Mouse (Mus musculus) heart, embryonic 12.5 days (tissue): Measurements from ENCODE around the gene Trank1. TPM values are rescaled to one million over a fixed set of nuclear protein-coding genes. Genes with fewer than 3 reads are reported as not detected.

ENCODE experiments used
- ATAC-seq: fragments of 200-750 bp; cut with Nextera tagmentation; 2 replicates; pipeline ENCODE4 v1.8.0; 2017; ENCODE audit warnings: moderate TSS enrichment, moderate library complexity; ENCODE audit not compliant: insufficient number of reproducible peaks, low FRiP score
- H3K27ac ChIP-seq: fragments of 300-500 bp; sonication (generic); 2 replicates; pipeline ENCODE4 v1.5.1; 2016; ENCODE audit warnings: mild to moderate bottlenecking, moderate library complexity; ENCODE audit not compliant: poor library complexity, severe bottlenecking
- H3K27me3 ChIP-seq: fragments of 300-500 bp; sonication (generic); replicated peaks from 2 replicates; pipeline ENCODE4 v1.6.1; 2016; ENCODE audit warnings: mild to moderate bottlenecking, moderate library complexity
- H3K36me3 ChIP-seq: fragments of 300-500 bp; sonication (generic); 2 replicates; pipeline ENCODE4 v1.6.1; 2016; ENCODE audit warnings: mild to moderate bottlenecking, moderate library complexity
- H3K4me1 ChIP-seq: fragments of 300-500 bp; sonication (generic); replicated peaks from 2 replicates; pipeline ENCODE4 v1.6.1; 2016; ENCODE audit warnings: mild to moderate bottlenecking
- H3K4me2 ChIP-seq: fragments of 300-500 bp; sonication (generic); 2 replicates; pipeline ENCODE4 v1.6.1; 2016; ENCODE audit warnings: mild to moderate bottlenecking, moderate library complexity
- H3K4me3 ChIP-seq: fragments of 300-500 bp; sonication (generic); 2 replicates; pipeline ENCODE4 v1.5.1; 2016; ENCODE audit warnings: mild to moderate bottlenecking
- H3K9ac ChIP-seq: fragments of 300-500 bp; sonication (generic); 2 replicates; pipeline ENCODE4 v1.6.1; 2016; ENCODE audit warnings: mild to moderate bottlenecking, moderate library complexity
- H3K9me3 ChIP-seq: fragments of 300-500 bp; sonication (generic); replicated peaks from 2 replicates; pipeline ENCODE4 v1.6.1; 2016; ENCODE audit warnings: mild to moderate bottlenecking, moderate library complexity
- WGBS: fragments of 180-500 bp; shearing (Covaris S2); methylation state at CpG from one replicate; pipeline ENCODE4 v1.1.7; 2016; 5-methylcytosine and 5-hydroxymethylcytosine counted together
- polyA plus RNA-seq: library from polyadenylated mRNA; unstranded; fragments of >200 nt; fragmentation: Nextera tagmentation; extraction: Ambion mirVana; gene quantifications from 2 replicates; pipeline ENCODE4 v1.2.1, GENCODE M21; 2016

Gene Trank1
- polyA plus RNA-seq, 1 experiment from 2014 or later: 0.03 TPM

DNA sequence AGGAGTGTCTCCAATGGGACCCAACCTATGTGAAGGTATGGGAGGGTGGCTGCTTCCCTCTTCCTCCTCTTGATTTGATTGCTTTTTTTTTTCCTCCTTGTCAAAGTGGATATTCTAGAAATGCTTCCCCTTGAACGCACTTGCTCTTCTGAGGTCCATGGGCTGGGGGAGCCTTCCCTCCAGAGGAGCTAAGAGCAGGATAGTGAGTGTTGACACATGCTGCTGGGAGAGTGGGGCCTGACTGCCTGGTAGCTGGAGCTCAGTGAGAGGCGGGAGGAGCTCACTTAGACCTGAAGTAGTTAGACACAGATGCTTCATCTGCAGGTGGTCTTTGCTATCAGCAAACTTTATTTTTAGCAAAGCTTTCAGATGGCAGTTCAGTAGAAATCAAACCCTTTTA is 22.3 kb downstream of the Trank1 start:
- no peak for ATAC-seq
- Histone ChIP-seq H3K4me3 (no peak overlapping the region), H3K27me3 (no peaks in the 10 kb centered on the region), H3K4me1 (peaks cover 15% of the 10 kb centered on the region), H3K4me2 (no peak overlapping the region), H3K9ac (no peak overlapping the region), H3K36me3 (no peaks in the 10 kb centered on the region), H3K9me3 (no peaks in the 10 kb centered on the region), H3K27ac (no peak overlapping the region)
- WGBS: 22% methylated on average over 2 of the region's 2 CpGs

DNA sequence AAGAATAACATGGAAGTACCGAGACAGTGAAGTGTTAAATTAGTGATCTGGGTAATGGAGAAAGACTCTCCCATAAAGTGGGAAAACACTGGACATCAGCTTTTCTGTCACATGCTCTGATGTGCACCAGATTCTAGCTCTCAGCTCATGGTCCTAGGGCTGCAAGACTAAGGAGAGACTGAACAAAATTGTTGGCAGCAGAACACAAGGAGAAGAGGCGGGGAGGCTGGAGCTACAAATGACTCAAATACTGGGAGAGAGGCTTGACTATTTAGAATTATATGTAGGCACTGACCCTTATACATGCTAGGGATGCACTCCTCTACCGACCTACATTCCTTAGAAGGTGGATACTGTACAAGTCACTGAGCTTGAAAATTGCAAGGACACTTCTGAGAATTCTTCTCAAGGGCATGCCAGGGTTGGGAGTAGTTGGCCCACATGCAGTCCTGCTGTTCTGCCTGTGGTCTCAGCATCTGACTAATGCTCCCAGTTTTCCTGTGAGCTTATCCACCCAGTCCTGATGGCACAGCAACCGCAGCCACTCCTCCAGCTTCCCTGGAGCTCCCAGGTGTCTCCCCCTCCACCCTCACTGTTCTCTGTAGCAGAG is 23.1 kb downstream of the Trank1 start:
- Histone ChIP-seq H3K4me1 (peaks cover 15% of the 10 kb centered on the region), H3K36me3 (no peaks in the 10 kb centered on the region), H3K4me3 (no peak overlapping the region), H3K9me3 (no peaks in the 10 kb centered on the region), H3K27me3 (no peaks in the 10 kb centered on the region), H3K9ac (no peak overlapping the region), H3K27ac (no peak overlapping the region), H3K4me2 (no peak overlapping the region)
- WGBS: 59% methylated on average over 4 of the region's 4 CpGs
- ATAC-seq: no peak

- Histone ChIP-seq H3K9me3 (no peaks in the 10 kb centered on the region), H3K4me1 (0 out of 2 replicates have a peak, but pooled peaks cover 4% of the 10 kb centered on the region), H3K4me2 (no peak overlapping the region), H3K4me3 (no peak overlapping the region), H3K9ac (no peak overlapping the region), H3K27me3 (no peaks in the 10 kb centered on the region), H3K27ac (no peak overlapping the region), H3K36me3 (no peaks in the 10 kb centered on the region)
- 60% methylated on average over 7 of the region's 7 CpGs for WGBS
- no peak for ATAC-seq
Measured at GRCm38 (mm10) chr9:111351233-111351632, 39.7 kb downstream of the Trank1 start.

DNA sequence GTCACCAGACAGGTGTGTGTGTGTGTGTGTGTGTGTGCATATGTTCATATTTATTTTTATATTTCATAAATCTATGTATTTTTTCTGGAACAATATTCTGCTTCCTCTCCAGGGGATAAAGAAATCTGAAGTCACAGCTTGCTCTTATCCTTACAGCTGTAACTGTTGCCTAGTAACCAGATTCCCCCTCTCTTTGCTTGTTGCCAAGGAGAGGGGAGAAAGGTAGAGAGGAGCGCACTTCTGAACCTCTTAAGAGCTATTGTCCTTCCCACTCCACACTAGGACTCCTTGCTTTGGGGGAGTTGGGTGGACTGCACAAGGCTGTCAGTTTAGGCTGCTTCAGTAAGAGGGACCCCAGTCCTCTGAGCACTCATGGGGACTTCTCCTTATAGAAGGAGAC is 40.1 kb downstream of the Trank1 start:
- Histone ChIP-seq H3K9ac (no peak overlapping the region), H3K9me3 (no peaks in the 10 kb centered on the region), H3K4me3 (no peak overlapping the region), H3K36me3 (no peaks in the 10 kb centered on the region), H3K4me2 (no peak overlapping the region), H3K27ac (no peak overlapping the region), H3K27me3 (no peaks in the 10 kb centered on the region), H3K4me1 (0 out of 2 replicates have a peak, but pooled peaks cover 4% of the 10 kb centered on the region)
- no peak for ATAC-seq
- WGBS: 76% methylated on average over 1 of the region's 1 CpGs

- WGBS: 80% methylated on average over 3 of the region's 3 CpGs
- no peaks in the 10 kb centered on the region for H3K9me3 ChIP-seq
- H3K4me2 ChIP-seq: no peak overlapping the region
- H3K4me3 ChIP-seq: no peak overlapping the region
- no peak overlapping the region for H3K27ac ChIP-seq
- H3K9ac ChIP-seq: no peak overlapping the region
- 0 out of 2 replicates have a peak, but pooled peaks cover 4% of the 10 kb centered on the region for H3K4me1 ChIP-seq
- H3K36me3 ChIP-seq: no peaks in the 10 kb centered on the region
- H3K27me3 ChIP-seq: no peaks in the 10 kb centered on the region
- ATAC-seq: no peak
Measured at GRCm38 (mm10) chr9:111352646-111353045, 41.1 kb downstream of the Trank1 start.

- no peak overlapping the region for H3K9ac ChIP-seq
- H3K4me1 ChIP-seq: 0 out of 2 replicates have a peak, but pooled peaks cover 4% of the 10 kb centered on the region
- H3K4me3 ChIP-seq: no peak overlapping the region
- 37% methylated on average over 4 of the region's 4 CpGs for WGBS
- no peaks in the 10 kb centered on the region for H3K36me3 ChIP-seq
- no peak overlapping the region for H3K4me2 ChIP-seq
- ATAC-seq: no peak
- H3K27ac ChIP-seq: no peak overlapping the region
- H3K9me3 ChIP-seq: no peaks in the 10 kb centered on the region
- H3K27me3 ChIP-seq: no peaks in the 10 kb centered on the region
Measured at GRCm38 (mm10) chr9:111355041-111355440, 43.5 kb downstream of the Trank1 start.

- Histone ChIP-seq H3K27me3 (no peaks in the 10 kb centered on the region), H3K36me3 (no peaks in the 10 kb centered on the region), H3K9ac (no peak overlapping the region), H3K9me3 (no peaks in the 10 kb centered on the region), H3K4me2 (no peak overlapping the region), H3K4me1 (0 out of 2 replicates have a peak, but pooled peaks cover 4% of the 10 kb centered on the region), H3K4me3 (no peak overlapping the region), H3K27ac (no peak overlapping the region)
- 32% methylated on average over 3 of the region's 3 CpGs for WGBS
- ATAC-seq: no peak
Measured at GRCm38 (mm10) chr9:111356386-111356785, 44.8 kb downstream of the Trank1 start.

- WGBS: 62% methylated on average over 7 of the region's 7 CpGs
- no peak overlapping the region for H3K4me2 ChIP-seq
- H3K9ac ChIP-seq: no peak overlapping the region
- H3K9me3 ChIP-seq: no peaks in the 10 kb centered on the region
- H3K27ac ChIP-seq: no peak overlapping the region
- no peaks in the 10 kb centered on the region for H3K4me1 ChIP-seq
- ATAC-seq: no peak
- H3K36me3 ChIP-seq: no peaks in the 10 kb centered on the region
- H3K27me3 ChIP-seq: 0 out of 2 replicates have a peak, but pooled peaks cover 3% of the 10 kb centered on the region
- H3K4me3 ChIP-seq: no peak overlapping the region
Measured at GRCm38 (mm10) chr9:111363656-111364055, 52.1 kb downstream of the Trank1 start.

DNA sequence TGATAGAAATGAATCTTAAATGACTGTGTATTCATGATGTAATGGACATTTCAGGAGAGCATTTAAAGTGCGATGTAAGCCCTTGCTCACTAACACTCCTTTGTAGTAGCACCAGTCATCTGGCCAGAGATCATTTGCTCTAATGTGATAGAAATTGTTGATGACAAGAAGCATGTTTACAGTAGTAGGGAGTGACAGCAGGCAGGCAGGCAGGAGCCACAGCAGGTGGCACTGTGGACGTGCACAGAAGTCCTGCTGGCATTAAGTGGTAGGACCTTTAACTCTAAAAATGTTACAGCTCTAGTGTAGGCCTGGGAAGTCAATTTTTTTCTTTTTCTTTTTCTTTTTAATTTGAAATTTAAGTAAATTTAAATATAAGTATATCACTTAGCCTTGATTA is 56.2 kb downstream of the Trank1 start:
- WGBS: 46% methylated on average over 2 of the region's 2 CpGs
- Histone ChIP-seq H3K27ac (no peak overlapping the region), H3K9me3 (no peaks in the 10 kb centered on the region), H3K27me3 (0 out of 2 replicates have a peak, but pooled peaks cover 3% of the 10 kb centered on the region), H3K4me2 (no peak overlapping the region), H3K4me3 (no peak overlapping the region), H3K4me1 (0 out of 2 replicates have a peak, but pooled peaks cover 6% of the 10 kb centered on the region), H3K9ac (no peak overlapping the region), H3K36me3 (no peaks in the 10 kb centered on the region)
- no peak for ATAC-seq

GRCm38 (mm10) chr9:111372079-111372478 is 60.5 kb downstream of the Trank1 start:
- ATAC-seq: no peak
- H3K4me1 ChIP-seq: 0 out of 2 replicates have a peak, but pooled peaks cover 6% of the 10 kb centered on the region
- H3K27me3 ChIP-seq: no peaks in the 10 kb centered on the region
- no peak overlapping the region for H3K4me2 ChIP-seq
- H3K27ac ChIP-seq: no peak overlapping the region
- H3K9ac ChIP-seq: no peak overlapping the region
- 81% methylated on average over 3 of the region's 3 CpGs for WGBS
- no peak overlapping the region for H3K4me3 ChIP-seq
- no peaks in the 10 kb centered on the region for H3K9me3 ChIP-seq
- no peaks in the 10 kb centered on the region for H3K36me3 ChIP-seq

GRCm38 (mm10) chr9:111377868-111378267 is 66.3 kb downstream of the Trank1 start:
- Histone ChIP-seq H3K9ac (no peak overlapping the region), H3K36me3 (no peaks in the 10 kb centered on the region), H3K4me2 (no peak overlapping the region), H3K4me1 (0 out of 2 replicates have a peak, but pooled peaks cover 5% of the 10 kb centered on the region), H3K27me3 (no peaks in the 10 kb centered on the region), H3K9me3 (no peaks in the 10 kb centered on the region), H3K27ac (no peak overlapping the region), H3K4me3 (no peak overlapping the region)
- ATAC-seq: no peak
- WGBS: 78% methylated on average over 6 of the region's 6 CpGs
